10 mouse cellular contexts compared by ENCODE assay signal in the genomic region with DNA sequence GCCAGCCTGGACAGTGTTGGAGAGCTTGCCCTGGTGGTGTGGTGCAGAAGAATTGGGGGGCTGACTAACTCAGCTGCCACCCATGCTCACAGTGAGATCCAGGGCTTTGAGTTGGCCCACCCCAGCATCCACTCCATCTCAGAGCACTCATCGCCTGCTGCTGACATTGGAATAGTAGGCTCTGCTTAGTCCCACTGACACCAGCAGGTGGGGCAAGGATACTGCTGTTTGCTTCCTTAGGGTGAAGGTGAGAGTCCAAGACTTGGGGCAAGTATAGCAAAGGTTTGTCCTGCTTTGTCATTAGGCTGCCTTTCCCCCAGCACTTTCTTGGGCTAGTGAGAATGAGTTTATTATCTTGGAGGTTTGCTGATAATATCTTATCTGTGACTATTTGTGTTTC. TPM values are rescaled to one million over a fixed set of nuclear protein-coding genes. Genes with fewer than 3 reads are reported as not detected.
A peak's percentile ranks its signal among the peaks of the same experiment; 100 is the strongest.
DNase-seq lines count a peak whose midpoint lies in the region; TF ChIP-seq lines count a peak whose summit lies in the region.
"Had no signal": no experiment of that assay in that cellular context is flagged by ENCODE, and none has a peak within 500 bp of the region (broad histone marks: within the 10 kb centered on the region; RNA-seq: fewer than 3 reads in every experiment).

No protein-coding gene starts in this region.

- no peak for DNase-seq in left cerebral cortex, adult 2 months (ENCODE audit: extremely low spot score in 1 of 2, low spot score in 2 of 2)
- DNase-seq in left cerebral cortex, postnatal 36 days (ENCODE audit: low spot score in 2 of 2), result no peak
- peak; percentile 35 for DNase-seq in MEL (ENCODE audit: low read depth, low spot score)
- DNase-seq in brain, embryonic 14.5 days (ENCODE audit: low read depth), result peak; percentile 4
- DNase-seq in kidney, postnatal 4 days, result peak; percentile 64 to 75
- DNase-seq in frontal cortex, postnatal 14 days (ENCODE audit: low spot score in 2 of 2), result no peak
- no peak for DNase-seq in left cerebral cortex, adult 9 months (ENCODE audit: low spot score in 2 of 2)
- DNase-seq in cerebellum, adult 11 months, result no peak

- no peak overlapping the region for H3K27ac ChIP-seq in left cerebral cortex, adult 2 months
- no peak overlapping the region for H3K27ac ChIP-seq in MEL (ENCODE audit: control insufficient read depth, low read depth, low read length)

- H3K9me3 ChIP-seq in MEL (replicated peaks; ENCODE audit: insufficient read depth, low read length), result no peaks in the 10 kb centered on the region

- no peaks in the 10 kb centered on the region for H3K36me3 ChIP-seq in MEL (ENCODE audit: control insufficient read depth in 1 of 2, insufficient read depth in 2 of 2, low read length in 2 of 2)

- intact Hi-C loops in left cerebral cortex, adult 2 months (cut with DNase I), result no loop called here
- intact Hi-C loops in left cerebral cortex, postnatal 36 days (cut with DNase I), result no loop called here

- TF ChIP-seq CTCF in left cerebral cortex, adult 2 months (IDR thresholded peaks at IDR 0.05), result peak; percentile 33
- peak; percentile 31 to 60 (median 56); a peak in 5 of 6 replicates for TF ChIP-seq CTCF in MEL (IDR thresholded peaks at IDR 0.05 in 2 of 3, conservative IDR thresholded peaks at IDR 0.05 in 1 of 3; ENCODE audit: control insufficient read depth in 1 of 3, insufficient read depth in 1 of 3, low read depth in 2 of 3, low read length in 3 of 3, poor library complexity in 1 of 3, severe bottlenecking in 1 of 3)
- peak; percentile 46; the same call in 1 of the 2 replicates for TF ChIP-seq CTCF in brain, embryonic 14.5 days (IDR thresholded peaks at IDR 0.05; ENCODE audit: borderline replicate concordance, extremely low read depth, insufficient read depth, insufficient read length)

- TF ChIP-seq RAD21 in MEL (IDR thresholded peaks at IDR 0.05; ENCODE audit: low read depth, low read length), result peak; percentile 70

- H3K9ac ChIP-seq in MEL (ENCODE audit: control insufficient read depth, low read depth, low read length, poor library complexity, severe bottlenecking), result no peak overlapping the region

- no peak for TF ChIP-seq EP300 in MEL (IDR thresholded peaks at IDR 0.05; ENCODE audit: low read depth in 1 of 2, low read length in 2 of 2)

- peaks cover 3 to 6% of the 10 kb centered on the region in 2 experiments; a peak in 3 of 4 replicates for H3K27me3 ChIP-seq in MEL (ENCODE audit: control insufficient read depth in 1 of 2, insufficient read depth in 2 of 2, low read length in 2 of 2)

- no peaks in the 10 kb centered on the region for H3K79me2 ChIP-seq in MEL (ENCODE audit: control insufficient read depth, insufficient read depth, low read length, poor library complexity)

- H3K4me3 ChIP-seq in left cerebral cortex, adult 2 months, result no peak overlapping the region
- H3K4me3 ChIP-seq in MEL (ENCODE audit: control insufficient read depth in 1 of 2, insufficient read depth in 1 of 2, low read depth in 2 of 2, low read length in 2 of 2), result no peak overlapping the region

- no peaks in the 10 kb centered on the region for H3K4me1 ChIP-seq in MEL (ENCODE audit: control insufficient read depth in 1 of 2, insufficient read depth in 2 of 2, low read length in 2 of 2)

- TF ChIP-seq POLR2A in MEL (IDR thresholded peaks at IDR 0.05; ENCODE audit: control insufficient read depth in 1 of 2, insufficient read depth in 1 of 2, low read depth in 1 of 2, low read length in 2 of 2, poor library complexity in 1 of 2), result no peak
- TF ChIP-seq POLR2A in brain, embryonic 14.5 days (IDR thresholded peaks at IDR 0.05; ENCODE audit: borderline replicate concordance, extremely low read depth, insufficient read depth, insufficient read length, poor library complexity, severe bottlenecking), result no peak

TF ChIP-seq in MEL, 35 proteins besides CTCF, POLR2A, EP300 and RAD21:
- TF ChIP-seq ZC3H11A (IDR thresholded peaks at IDR 0.05; ENCODE audit: low read depth, low read length) (peak; percentile 47; the same call in 1 of the 2 replicates), SMC3 (IDR thresholded peaks at IDR 0.05; ENCODE audit: low read depth, low read length) (peak; percentile 69), BHLHE40 (IDR thresholded peaks at IDR 0.05; ENCODE audit: borderline replicate concordance, low read depth, low read length) (no peak), E2F4 (IDR thresholded peaks at IDR 0.05; ENCODE audit: borderline replicate concordance, low read depth, low read length) (no peak), GABPA (IDR thresholded peaks at IDR 0.05; ENCODE audit: low read depth, low read length) (no peak), NELFE (IDR thresholded peaks at IDR 0.05; ENCODE audit: low read depth, low read length) (no peak)
TF ChIP-seq in MEL: peak in this region for 2.

RNA-seq across cellular contexts. Expression of a gene that starts 7.5 kb away (rescaled TPM):
- not detected for total RNA-seq in left cerebral cortex, adult 2 months (2021)
- total RNA-seq in left cerebral cortex, postnatal 36 days (2021), result not detected
- total RNA-seq in MEL (2012; rRNA removed), result not detected in 2 replicates
- polyA plus RNA-seq in MEL (2012; ENCODE audit: insufficient read depth in 1 of 2, insufficient read length in 2 of 2, low read depth in 1 of 2, low replicate concordance in 2 of 2, missing spikeins in 1 of 2), result not detected
- not detected in 2 replicates for polyA plus RNA-seq in brain, embryonic 14.5 days (2012; rRNA removed)
- polyA plus RNA-seq: lung, embryonic 16.5 days; stomach, embryonic 16.5 days had no signal

RNA-seq across cellular contexts. Expression of a gene that starts 32.9 kb away (rescaled TPM):
- total RNA-seq in left cerebral cortex, adult 2 months (2021), result 10 to 100 TPM; 44.7 to 45.3 TPM
- 10 to 100 TPM; 46.1 to 49.0 TPM for total RNA-seq in left cerebral cortex, postnatal 36 days (2021)
- total RNA-seq in MEL (2012; rRNA removed), result 8.8 and 12.6 TPM in 2 replicates
- polyA plus RNA-seq in MEL (2012; ENCODE audit: insufficient read depth in 1 of 2, insufficient read length in 2 of 2, low read depth in 1 of 2, low replicate concordance in 2 of 2, missing spikeins in 1 of 2), result 10 to 100 TPM in 1 of 2 experiments, not detected in 1; 13.6 TPM
- 39.0 and 39.2 TPM in 2 replicates for polyA plus RNA-seq in brain, embryonic 14.5 days (2012; rRNA removed)

RNA-seq across cellular contexts. Expression of a gene that starts 34.2 kb away (rescaled TPM):
- not detected for total RNA-seq in left cerebral cortex, adult 2 months (2021)
- not detected for total RNA-seq in left cerebral cortex, postnatal 36 days (2021)
- total RNA-seq in MEL (2012; rRNA removed), result not detected in 2 replicates
- polyA plus RNA-seq in MEL (2012; ENCODE audit: insufficient read depth in 1 of 2, insufficient read length in 2 of 2, low read depth in 1 of 2, low replicate concordance in 2 of 2, missing spikeins in 1 of 2), result not detected
- polyA plus RNA-seq in brain, embryonic 14.5 days (2012; rRNA removed), result not detected in 2 replicates
- polyA plus RNA-seq: lung, embryonic 16.5 days; stomach, embryonic 16.5 days had no signal

Comparison
In these comparisons a context has a peak if more than half of its experiments do, and no peak if none do; other contexts are left out.
1. DNase-seq: peak in MEL (single experiment), brain, embryonic 14.5 days (single experiment) and kidney, postnatal 4 days (2 of 2); none in left cerebral cortex, adult 2 months (0 of 2), left cerebral cortex, postnatal 36 days (0 of 2), frontal cortex, postnatal 14 days (0 of 2), left cerebral cortex, adult 9 months (0 of 2) and cerebellum, adult 11 months (single experiment).
2. Peak in every context shown above with its lines, with median percentiles within 50 percentile points of each other: CTCF ChIP-seq.